9 mouse cellular contexts compared by ENCODE assay signal in genomic region chr3:118429825-118430630, GRCm38 (mm10).
DNase-seq lines count a peak whose midpoint lies in the region; ATAC-seq and TF ChIP-seq lines count a peak whose summit lies in the region.
"Had no signal": no experiment of that assay in that cellular context is flagged by ENCODE, and none has a peak within 500 bp of the region (broad histone marks: within the 10 kb centered on the region; RNA-seq: fewer than 3 reads in every experiment).

No protein-coding gene starts in this region.

- H3K4me2 ChIP-seq in embryonic facial prominence, embryonic 15.5 days (replicated peaks), result peak overlapping the region; percentile 54
- H3K4me2 ChIP-seq in midbrain, postnatal 0 days (ENCODE audit: low read depth, low read length, poor library complexity, severe bottlenecking), result peak overlapping the region; percentile 89

- no peaks in the 10 kb centered on the region for H3K9me3 ChIP-seq in heart, embryonic 10.5 days
- H3K9me3 ChIP-seq in embryonic facial prominence, embryonic 15.5 days (replicated peaks), result no peaks in the 10 kb centered on the region
- no peaks in the 10 kb centered on the region for H3K9me3 ChIP-seq in midbrain, postnatal 0 days (ENCODE audit: low read length)

- WGBS in heart, embryonic 10.5 days, result 11% methylated on average over 29 of the region's 29 CpGs
- 6% methylated on average over 29 of the region's 29 CpGs for WGBS in embryonic facial prominence, embryonic 15.5 days
- WGBS in midbrain, postnatal 0 days, result 3% methylated on average over 29 of the region's 29 CpGs

- H3K36me3 ChIP-seq in heart, embryonic 10.5 days, result no peaks in the 10 kb centered on the region
- no peaks in the 10 kb centered on the region for H3K36me3 ChIP-seq in embryonic facial prominence, embryonic 15.5 days
- H3K36me3 ChIP-seq in midbrain, postnatal 0 days (ENCODE audit: insufficient read depth, low read length), result no peaks in the 10 kb centered on the region

- no peak for DNase-seq in heart, embryonic 10.5 days (ENCODE audit: low spot score)
- no peak for DNase-seq in heart, postnatal 14 days
- peak; percentile 26 for DNase-seq in ZHBTc4 (ENCODE audit: low read depth, low spot score)
- peak; percentile 47 to 57 for DNase-seq in layer of hippocampus, adult 8-10 months (ENCODE audit: low spot score in 2 of 2)
- peak; percentile 66 for DNase-seq in midbrain, postnatal 0 days (ENCODE audit: low spot score)
- DNase-seq in thymus, postnatal 10 days (ENCODE audit: low spot score in 2 of 2), result no peak

- H3K27me3 ChIP-seq in heart, embryonic 10.5 days (ENCODE audit: insufficient read depth, poor library complexity, severe bottlenecking), result peaks cover 62% of the 10 kb centered on the region
- peaks cover 53% of the 10 kb centered on the region for H3K27me3 ChIP-seq in embryonic facial prominence, embryonic 15.5 days
- H3K27me3 ChIP-seq in midbrain, postnatal 0 days (ENCODE audit: insufficient read depth, low read length), result no peaks in the 10 kb centered on the region

- peak; percentile 13; the same call in 1 of the 2 replicates for TF ChIP-seq CTCF in midbrain, postnatal 0 days (IDR thresholded peaks at IDR 0.05)

- peak overlapping the region; percentile 47 for H3K4me3 ChIP-seq in heart, embryonic 10.5 days
- H3K4me3 ChIP-seq in embryonic facial prominence, embryonic 15.5 days (replicated peaks), result peak overlapping the region; percentile 34
- H3K4me3 ChIP-seq in midbrain, postnatal 0 days (ENCODE audit: low read depth, low read length), result peak overlapping the region; percentile 64
- H3K4me3 ChIP-seq: erythroblast, embryonic 14.5 days had no signal

- peaks cover 12% of the 10 kb centered on the region for H3K4me1 ChIP-seq in heart, embryonic 10.5 days
- H3K4me1 ChIP-seq in embryonic facial prominence, embryonic 15.5 days, result peaks cover 26% of the 10 kb centered on the region
- peaks cover 4% of the 10 kb centered on the region; the same call in 1 of the 2 replicates for H3K4me1 ChIP-seq in midbrain, postnatal 0 days (ENCODE audit: insufficient read depth, low read length)

- H3K27ac ChIP-seq in heart, embryonic 10.5 days, result no peak overlapping the region
- H3K27ac ChIP-seq in embryonic facial prominence, embryonic 15.5 days (replicated peaks), result no peak overlapping the region
- peak overlapping the region; percentile 87 for H3K27ac ChIP-seq in midbrain, postnatal 0 days (ENCODE audit: low read depth, low read length)

- ATAC-seq in embryonic facial prominence, embryonic 15.5 days (ENCODE audit: insufficient number of reproducible peaks, low FRiP score, low TSS enrichment, low read depth), result peak; percentile 65
- peak; percentile 44; the same call in 1 of the 2 replicates for ATAC-seq in midbrain, postnatal 0 days (ENCODE audit: low FRiP score)
- ATAC-seq in granulocyte monocyte progenitor cell, adult 5-6 weeks (replicated peaks; ENCODE audit: poor library complexity, severe bottlenecking), result no peak

- intact Hi-C loops in heart, postnatal 14 days (cut with DNase I), result loop anchor here (5.0 to 10.0 kb wide), 2 partner anchors 455 to 1762 kb away; no protein-coding TSS in a partner anchor

- no peak overlapping the region for H3K9ac ChIP-seq in embryonic facial prominence, embryonic 15.5 days
- peak overlapping the region; percentile 79 for H3K9ac ChIP-seq in midbrain, postnatal 0 days (replicated peaks; ENCODE audit: low read length, poor library complexity, severe bottlenecking)

Comparison
In these comparisons a context has a peak if more than half of its experiments do, and no peak if none do; other contexts are left out.
1. DNase-seq: peak in ZHBTc4 (single experiment), layer of hippocampus, adult 8-10 months (2 of 2) and midbrain, postnatal 0 days (single experiment); none in heart, embryonic 10.5 days (single experiment), heart, postnatal 14 days (0 of 2) and thymus, postnatal 10 days (0 of 2).
2. Peak in every context shown above with its lines, with median percentiles within 50 percentile points of each other: H3K4me3 ChIP-seq.